Mouse (Mus musculus) MEL (cell line): Measurements from ENCODE around the gene Mrps36. TPM values are rescaled to one million over a fixed set of nuclear protein-coding genes. Genes with fewer than 3 reads are reported as not detected.
A peak's percentile ranks its signal among the peaks of the same experiment; 100 is the strongest.
"Not testable (repeated sequence)": the region's sequence is repeated elsewhere in the genome, so short reads cannot be mapped to it uniquely, and the experiment has no call there.

Experiments
- DNase-seq: peaks from one replicate; pipeline ENCODE4 v3.0.0; 2011; ENCODE audit warnings: low read depth, low spot score
- H3K27ac ChIP-seq: 2 replicates; pipeline ENCODE4 v1.5.1; 2012; ENCODE audit warnings: low read depth, mild to moderate bottlenecking, control low read depth, low read length, moderate library complexity; ENCODE audit not compliant: control insufficient read depth
- H3K27me3 ChIP-seq, 2 experiments: fragments of 150-350 bp in 1 of 2; sonication (generic) in 1 of 2; 2 replicates each; pipeline ENCODE4 v1.6.1; 2012; ENCODE audit warnings: low read length in 2 of 2, mild to moderate bottlenecking in 2 of 2, improper control_type of control experiment in 1 of 2, moderate library complexity in 1 of 2; ENCODE audit not compliant: insufficient read depth in 2 of 2, control insufficient read depth in 1 of 2
- H3K36me3 ChIP-seq, 2 experiments: 2 replicates each; pipeline ENCODE4 v1.6.1; 2012 to 2014; ENCODE audit warnings: low read length in 2 of 2, improper control_type of control experiment in 1 of 2, inconsistent platforms in 1 of 2, mild to moderate bottlenecking in 1 of 2; ENCODE audit not compliant: insufficient read depth in 2 of 2, control insufficient read depth in 1 of 2
- H3K4me1 ChIP-seq, 2 experiments: fragments of 150-350 bp in 1 of 2; sonication (generic) in 1 of 2; 2 replicates each; pipeline ENCODE4 v1.6.1; 2012; ENCODE audit warnings: low read length in 2 of 2, improper control_type of control experiment in 1 of 2, mild to moderate bottlenecking in 1 of 2; ENCODE audit not compliant: insufficient read depth in 2 of 2, control insufficient read depth in 1 of 2
- H3K4me3 ChIP-seq, 2 experiments: fragments of 150-350 bp in 1 of 2; sonication (generic) in 1 of 2; 2 replicates each; pipeline ENCODE4 v1.5.1; 2012; ENCODE audit warnings: low read depth in 2 of 2, low read length in 2 of 2, mild to moderate bottlenecking in 2 of 2, moderate library complexity in 2 of 2, control low read depth in 1 of 2, improper control_type of control experiment in 1 of 2; ENCODE audit not compliant: control insufficient read depth in 1 of 2, insufficient read depth in 1 of 2
- H3K79me2 ChIP-seq: 2 replicates; pipeline ENCODE4 v1.6.1; 2012; ENCODE audit warnings: mild to moderate bottlenecking, low read length, moderate library complexity; ENCODE audit not compliant: control insufficient read depth, poor library complexity, insufficient read depth
- H3K9ac ChIP-seq: 2 replicates; pipeline ENCODE4 v1.6.1; 2012; ENCODE audit warnings: low read depth, mild to moderate bottlenecking, control low read depth, low read length, moderate library complexity; ENCODE audit not compliant: control insufficient read depth, poor library complexity, severe bottlenecking
- H3K9me3 ChIP-seq: fragments of 150-350 bp; sonication (generic); replicated peaks from 2 replicates; pipeline ENCODE4 v1.6.1; 2012; ENCODE audit warnings: mild to moderate bottlenecking, low read length, improper control_type of control experiment, moderate library complexity; ENCODE audit not compliant: insufficient read depth
- BHLHE40 ChIP-seq: IDR thresholded peaks from 2 replicates; pipeline ENCODE4 v1.6.1; 2012; ENCODE audit warnings: low read depth, mild to moderate bottlenecking, inconsistent platforms, low read length, improper control_type of control experiment, borderline replicate concordance
- CHD1 ChIP-seq: IDR thresholded peaks from 2 replicates; pipeline ENCODE4 v1.6.1; 2012; ENCODE audit warnings: low read depth, mild to moderate bottlenecking, inconsistent platforms, low read length, improper control_type of control experiment
- CHD2 ChIP-seq: IDR thresholded peaks from 2 replicates; pipeline ENCODE4 v1.6.1; 2011; ENCODE audit warnings: low read length, improper control_type of control experiment
- CTCF ChIP-seq, 3 experiments: IDR thresholded peaks in 2 of 3; conservative IDR thresholded peaks in 1 of 3; 2 replicates each; pipeline ENCODE4 v1.5.1; 2011 to 2012; ENCODE audit warnings: low read length in 3 of 3, low read depth in 2 of 3, mild to moderate bottlenecking in 2 of 3, improper control_type of control experiment in 1 of 3, inconsistent platforms in 1 of 3, mixed read lengths in 1 of 3, moderate library complexity in 1 of 3; ENCODE audit not compliant: control insufficient read depth in 1 of 3, insufficient read depth in 1 of 3, poor library complexity in 1 of 3, severe bottlenecking in 1 of 3
- E2F4 ChIP-seq: IDR thresholded peaks from 2 replicates; pipeline ENCODE4 v1.6.1; 2011; ENCODE audit warnings: low read depth, low read length, improper control_type of control experiment, borderline replicate concordance
- GABPA ChIP-seq: IDR thresholded peaks from 2 replicates; pipeline ENCODE4 v1.6.1; 2012; ENCODE audit warnings: low read depth, mild to moderate bottlenecking, inconsistent platforms, low read length, improper control_type of control experiment, moderate library complexity
- KAT2A ChIP-seq: conservative IDR thresholded peaks from 2 replicates; pipeline ENCODE4 v1.6.1; 2012; ENCODE audit warnings: low read depth, low read length, improper control_type of control experiment, inconsistent platforms
- MAZ ChIP-seq: IDR thresholded peaks from 2 replicates; pipeline ENCODE4 v1.6.1; 2012; ENCODE audit warnings: low read depth, mild to moderate bottlenecking, inconsistent platforms, low read length, improper control_type of control experiment
- MEF2A ChIP-seq: IDR thresholded peaks from 2 replicates; pipeline ENCODE4 v1.6.1; 2014; ENCODE audit warnings: low read depth, mild to moderate bottlenecking, inconsistent platforms, low read length, improper control_type of control experiment; ENCODE audit not compliant: poor library complexity, insufficient replicate concordance, severe bottlenecking; ENCODE audit errors: extremely low read depth
- NELFE ChIP-seq: IDR thresholded peaks from 2 replicates; pipeline ENCODE4 v1.6.1; 2011; ENCODE audit warnings: low read depth, low read length, improper control_type of control experiment
- NRF1 ChIP-seq: IDR thresholded peaks from 2 replicates; pipeline ENCODE4 v1.6.1; 2014; ENCODE audit warnings: low read depth, mild to moderate bottlenecking, inconsistent platforms, low read length, improper control_type of control experiment, moderate library complexity; ENCODE audit not compliant: poor library complexity, insufficient read depth, severe bottlenecking
- POLR2AphosphoS2 ChIP-seq: IDR thresholded peaks from 2 replicates; pipeline ENCODE4 v1.6.1; 2011; ENCODE audit warnings: low read length, improper control_type of control experiment
- POLR2AphosphoS5 ChIP-seq: IDR thresholded peaks from 2 replicates; pipeline ENCODE4 v1.6.1; 2012; ENCODE audit warnings: low read depth, borderline replicate concordance, mild to moderate bottlenecking, inconsistent platforms, low read length, moderate library complexity, mixed read lengths
- RAD21 ChIP-seq: IDR thresholded peaks from 2 replicates; pipeline ENCODE4 v1.6.1; 2011; ENCODE audit warnings: mild to moderate bottlenecking, low read depth, low read length, improper control_type of control experiment
- SMC3 ChIP-seq: IDR thresholded peaks from 2 replicates; pipeline ENCODE4 v1.6.1; 2011; ENCODE audit warnings: low read depth, low read length, improper control_type of control experiment
- TBP ChIP-seq: IDR thresholded peaks from 2 replicates; pipeline ENCODE4 v1.8.0; 2011; ENCODE audit warnings: low read depth, low read length, improper control_type of control experiment
- TCF12 ChIP-seq: IDR thresholded peaks from 2 replicates; pipeline ENCODE4 v1.6.1; 2014; ENCODE audit warnings: low read depth, mild to moderate bottlenecking, inconsistent platforms, low read length, improper control_type of control experiment, moderate library complexity
- USF1 ChIP-seq: IDR thresholded peaks from 2 replicates; pipeline ENCODE4 v1.6.1; 2014; ENCODE audit warnings: low read depth, mild to moderate bottlenecking, inconsistent platforms, low read length, improper control_type of control experiment, moderate library complexity
- USF2 ChIP-seq, 2 experiments: IDR thresholded peaks; 2 replicates each; pipeline ENCODE4 v1.6.1; 2011 to 2012; ENCODE audit warnings: improper control_type of control experiment in 2 of 2, low read length in 2 of 2, borderline replicate concordance in 1 of 2, inconsistent platforms in 1 of 2, low read depth in 1 of 2, mild to moderate bottlenecking in 1 of 2; ENCODE audit not compliant: insufficient read depth in 1 of 2
- ZC3H11A ChIP-seq: IDR thresholded peaks from 2 replicates; pipeline ENCODE4 v1.6.1; 2012; ENCODE audit warnings: low read depth, mild to moderate bottlenecking, inconsistent platforms, low read length, improper control_type of control experiment
- ZKSCAN1 ChIP-seq: IDR thresholded peaks from 2 replicates; pipeline ENCODE4 v1.6.1; 2012; ENCODE audit warnings: low read depth, mild to moderate bottlenecking, inconsistent platforms, low read length, improper control_type of control experiment, moderate library complexity
- ZMIZ1 ChIP-seq: IDR thresholded peaks from 2 replicates; pipeline ENCODE4 v1.6.1; 2012; ENCODE audit warnings: low read depth, mild to moderate bottlenecking, inconsistent platforms, low read length, improper control_type of control experiment, moderate library complexity
- ZNF384 ChIP-seq: IDR thresholded peaks from 2 replicates; pipeline ENCODE4 v1.6.1; 2012; ENCODE audit warnings: low read depth, mild to moderate bottlenecking, inconsistent platforms, low read length, improper control_type of control experiment
- polyA plus RNA-seq, 2 experiments: library from polyadenylated mRNA; stranded (reverse) in 1 of 2; unstranded in 1 of 2; fragments of >175 nt in 1 of 2; fragments of >200 nt in 1 of 2; gene quantifications; 2 replicates each; pipeline versions ENCODE4 v1.2.1 to v1.2.4; 2012; ENCODE audit warnings: low replicate concordance in 2 of 2, low read depth in 1 of 2; ENCODE audit not compliant: insufficient read length in 2 of 2, insufficient read depth in 1 of 2, missing spikeins in 1 of 2
- total RNA-seq: library from RNA; depleted of rRNA; stranded (reverse); fragments of 300-350 nt; gene quantifications from 2 replicates; pipeline ENCODE4 v1.2.3, GENCODE M21; 2012

The Mrps36 gene
- total and polyA plus RNA-seq, 3 experiments = 73.1 to 91.1 TPM; not detected in 1

- TF ChIP-seq NELFE (no peak), TBP (peak; percentile 75)
- H3K4me3 ChIP-seq = no peak overlapping the region
- DNase-seq = no peak
Measured at GRCm38 (mm10) chr13:100732756-100733155, 11.7 kb downstream of the Mrps36 start.

GRCm38 (mm10) chr13:100731462-100732046 is 12.9 kb downstream of the Mrps36 start:
- H3K9ac ChIP-seq = peak overlapping the region; percentile 80
- H3K36me3 ChIP-seq = peaks cover 2 to 25% of the 10 kb centered on the region in 2 experiments; a peak in 3 of 4 replicates
- peak in 1 of 3 experiments; percentile 20; a peak in 1 of 6 replicates for TF ChIP-seq CTCF (IDR thresholded peaks at IDR 0.05 in 2 of 3, conservative IDR thresholded peaks at IDR 0.05 in 1 of 3; ENCODE audit: control insufficient read depth in 1 of 3, insufficient read depth in 1 of 3, low read depth in 2 of 3, low read length in 3 of 3, poor library complexity in 1 of 3, severe bottlenecking in 1 of 3)
- TF ChIP-seq TBP = 0 out of 2 replicates have a peak, but pooled peaks have one; percentile 27
- H3K4me3 ChIP-seq = peak overlapping the region in 1 of 2 experiments; percentile 86; a peak in 3 of 4 replicates
- peaks cover 31% of the 10 kb centered on the region for H3K79me2 ChIP-seq
- not testable (repeated sequence) for DNase-seq, H3K9me3 ChIP-seq, H3K27me3 ChIP-seq, H3K4me1 ChIP-seq
- peak overlapping the region; percentile 88 for H3K27ac ChIP-seq

More at GRCm38 (mm10) chr13:100732756-100733155, 11.7 kb downstream of the Mrps36 start:
- no peak overlapping the region for H3K27ac ChIP-seq
- H3K9ac ChIP-seq = no peak overlapping the region
- peaks cover 26% of the 10 kb centered on the region for H3K79me2 ChIP-seq
- peaks cover 0 to 8% of the 10 kb centered on the region in 2 experiments; a peak in 2 of 4 replicates for H3K4me1 ChIP-seq
- peaks cover 0 to 20% of the 10 kb centered on the region in 2 experiments; a peak in 3 of 4 replicates for H3K36me3 ChIP-seq
- no peaks in the 10 kb centered on the region for H3K27me3 ChIP-seq
- H3K9me3 ChIP-seq = no peaks in the 10 kb centered on the region

- Histone ChIP-seq H3K4me3 (peak within 1 kb of the TSS; percentile 69 to 86), H3K79me2 (peaks cover 34% of the 10 kb centered on the region), H3K9ac (peak within 1 kb of the TSS; percentile 80), H3K27ac (peak within 1 kb of the TSS; percentile 88), H3K9me3 (no peaks in the 10 kb centered on the region), H3K36me3 (peaks cover 2 to 29% of the 10 kb centered on the region in 2 experiments; a peak in 3 of 4 replicates), H3K4me1 (peaks cover 4 to 12% of the 10 kb centered on the region in 2 experiments), H3K27me3 (no peaks in the 10 kb centered on the region)
- peak; percentile 98 for DNase-seq
- TF ChIP-seq TBP = peak; percentile 75
- TF ChIP-seq ZC3H11A = no peak
- TF ChIP-seq CHD2 = no peak
- TF ChIP-seq SMC3 = no peak
- no peak for TF ChIP-seq E2F4
- peak; percentile 83 for TF ChIP-seq NELFE
- TF ChIP-seq MAZ = peak; percentile 80; the same call in 1 of the 2 replicates
- TF ChIP-seq NRF1 = no peak
- peak; percentile 91 for TF ChIP-seq USF1
- TF ChIP-seq POLR2AphosphoS5 = no peak; the same call in 1 of the 2 replicates
- peak; percentile 41; the same call in 1 of the 2 replicates for TF ChIP-seq ZMIZ1
- no peak for TF ChIP-seq RAD21
- TF ChIP-seq USF2 (IDR thresholded peaks at IDR 0.05; ENCODE audit: borderline replicate concordance in 1 of 2, insufficient read depth in 1 of 2, low read depth in 1 of 2, low read length in 2 of 2) = peak in 1 of 2 experiments; percentile 32; a peak in 1 of 4 replicates
- TF ChIP-seq BHLHE40 = peak; percentile 88
- TF ChIP-seq KAT2A = peak; percentile 64; the same call in 1 of the 2 replicates
- no peak for TF ChIP-seq POLR2AphosphoS2
- TF ChIP-seq TCF12 = peak; percentile 50; the same call in 1 of the 2 replicates
- TF ChIP-seq MEF2A = no peak
- no peak for TF ChIP-seq ZKSCAN1
- peak; percentile 44; the same call in 1 of the 2 replicates for TF ChIP-seq ZNF384
- TF ChIP-seq GABPA = no peak
- no peak for TF ChIP-seq CHD1
Measured at GRCm38 (mm10) chr13:100730861-100731176, 13.6 kb downstream of the Mrps36 start, which contains the start of gene Cdk7. Gene Cdk7, minus strand, starts transcription at chr13:100730939.
